In genomic region chr10:88725343-88725742, GRCm38 (mm10) we compare ENCODE assay signal across 8 mouse cellular contexts. TPM values are rescaled to one million over a fixed set of nuclear protein-coding genes. Genes with fewer than 3 reads are reported as not detected.
A peak's percentile ranks its signal among the peaks of the same experiment; 100 is the strongest.
DNase-seq lines count a peak whose midpoint lies in the region; TF ChIP-seq lines count a peak whose summit lies in the region.

No protein-coding gene starts in this region.

- intact Hi-C loops in left cerebral cortex, postnatal 4 days (cut with DNase I) = loop anchor here (10.0 kb wide), 1 partner anchor 221 kb away; the partner anchor contains the start of gene Chpt1

- no peak for TF ChIP-seq POLR2A in brain, embryonic 14.5 days (IDR thresholded peaks at IDR 0.05; ENCODE audit: borderline replicate concordance, extremely low read depth, insufficient read depth, insufficient read length, poor library complexity, severe bottlenecking)

- peak; percentile 15 for DNase-seq in left cerebral cortex, postnatal 4 days
- no peak for DNase-seq in left cerebral cortex, adult 8-10 months (ENCODE audit: low spot score in 2 of 2)
- peak; percentile 58 for DNase-seq in MN1 (ENCODE audit: low spot score)
- DNase-seq in brain, embryonic 14.5 days (ENCODE audit: low read depth) = peak; percentile 36
- DNase-seq in lung, postnatal 25 days (ENCODE audit: low spot score) = peak; percentile 36
- DNase-seq in right cerebral cortex, postnatal 4 days = no peak
- no peak for DNase-seq in frontal cortex, postnatal 14 days (ENCODE audit: low spot score in 2 of 2)
- DNase-seq in spleen, adult 12 weeks (ENCODE audit: low spot score) = no peak

- peak; percentile 32; the same call in 1 of the 2 replicates for TF ChIP-seq CTCF in brain, embryonic 14.5 days (IDR thresholded peaks at IDR 0.05; ENCODE audit: borderline replicate concordance, extremely low read depth, insufficient read depth, insufficient read length)

RNA-seq across cellular contexts. Expression of gene Arl1, which starts 5.3 kb away (rescaled TPM):
- total RNA-seq in left cerebral cortex, postnatal 4 days (2021) = 10 to 100 TPM; 95.8 to 98.1 TPM
- 100 to 1,000 TPM; 132 to 143 (median 142) TPM for total RNA-seq in left cerebral cortex, adult 8-10 months (2022)
- polyA plus RNA-seq in brain, embryonic 14.5 days (2012; rRNA removed) = 67.1 and 67.9 TPM in 2 replicates

RNA-seq across cellular contexts. Expression of gene Spic, which starts 40.5 kb away (rescaled TPM):
- total RNA-seq in left cerebral cortex, postnatal 4 days (2021) = not detected
- total RNA-seq in left cerebral cortex, adult 8-10 months (2022) = not detected
- polyA plus RNA-seq in brain, embryonic 14.5 days (2012; rRNA removed) = 0.15 TPM in 1 of 2 replicates, not detected in the other

Comparison
In these comparisons a context has a peak if more than half of its experiments do, and no peak if none do; other contexts are left out.
1. DNase-seq: peak in left cerebral cortex, postnatal 4 days (single experiment), MN1 (single experiment), brain, embryonic 14.5 days (single experiment) and lung, postnatal 25 days (single experiment); none in left cerebral cortex, adult 8-10 months (0 of 2), right cerebral cortex, postnatal 4 days (single experiment), frontal cortex, postnatal 14 days (0 of 2) and spleen, adult 12 weeks (single experiment).